Mouse (Mus musculus): ENCODE data around the gene C3. TPM values are rescaled to one million over a fixed set of nuclear protein-coding genes. Genes with fewer than 3 reads are reported as not detected.

Gene C3
- total RNA-seq, 1 experiment: 0.22 TPM

- no peak for DNase-seq (ENCODE audit: low read depth, low spot score)
- in situ Hi-C loops (cut with MboI; ENCODE audit: low sequenced_read_pairs in 2 of 2, unreplicated experiment in 2 of 2): no loop called here
- Histone ChIP-seq H3K4me3 (ENCODE audit: insufficient read depth in 1 of 2, low read depth in 1 of 2, low read length in 2 of 2, poor library complexity in 1 of 2, severe bottlenecking in 1 of 2) (no peak overlapping the region), H3K9me3 (ENCODE audit: control insufficient read depth, insufficient read depth, low read depth, low read length) (no peaks in the 10 kb centered on the region), H3K27ac (ENCODE audit: insufficient read depth, low read depth, low read length, poor library complexity, severe bottlenecking) (no peak overlapping the region), H3K9ac (ENCODE audit: insufficient read depth, low read depth, low read length, poor library complexity, severe bottlenecking) (no peak overlapping the region), H3K4me1 (ENCODE audit: control insufficient read depth in 2 of 2, insufficient read depth in 2 of 2, low read length in 2 of 2, poor library complexity in 1 of 2) (peaks cover 0 to 6% of the 10 kb centered on the region in 2 experiments; a peak in 2 of 4 replicates), H3K36me3 (ENCODE audit: control insufficient read depth, insufficient read depth, low read length, poor library complexity, severe bottlenecking) (peaks cover 52% of the 10 kb centered on the region)
- TF ChIP-seq CHD2 (IDR thresholded peaks at IDR 0.05; ENCODE audit: low read depth, low read length) (no peak), ZC3H11A (IDR thresholded peaks at IDR 0.05; ENCODE audit: borderline replicate concordance, low read depth, low read length) (no peak), MAFK (IDR thresholded peaks at IDR 0.05; ENCODE audit: insufficient read depth, low read depth, low read length) (no peak), ZNF384 (IDR thresholded peaks at IDR 0.05; ENCODE audit: low read depth, low read length) (no peak), HCFC1 (IDR thresholded peaks at IDR 0.05; ENCODE audit: borderline replicate concordance, insufficient read depth, low read length) (no peak)
Observed at GRCm38 (mm10) chr17:57255354-57255753, 27.4 kb upstream of the C3 start.

GRCm38 (mm10) chr17:57253306-57253705 is 25.4 kb upstream of the C3 start:
- no peak overlapping the region for H3K9ac ChIP-seq (ENCODE audit: insufficient read depth, low read depth, low read length, poor library complexity, severe bottlenecking)
- no peak overlapping the region for H3K4me3 ChIP-seq (ENCODE audit: insufficient read depth in 1 of 2, low read depth in 1 of 2, low read length in 2 of 2, poor library complexity in 1 of 2, severe bottlenecking in 1 of 2)
- peaks cover 40% of the 10 kb centered on the region for H3K36me3 ChIP-seq (ENCODE audit: control insufficient read depth, insufficient read depth, low read length, poor library complexity, severe bottlenecking)
- in situ Hi-C loops (cut with MboI; ENCODE audit: low sequenced_read_pairs in 2 of 2, unreplicated experiment in 2 of 2): no loop called here
- no peak for DNase-seq (ENCODE audit: low read depth, low spot score)
- H3K27ac ChIP-seq (ENCODE audit: insufficient read depth, low read depth, low read length, poor library complexity, severe bottlenecking): no peak overlapping the region
- peaks cover 0 to 9% of the 10 kb centered on the region in 2 experiments; a peak in 3 of 4 replicates for H3K4me1 ChIP-seq (ENCODE audit: control insufficient read depth in 2 of 2, insufficient read depth in 2 of 2, low read length in 2 of 2, poor library complexity in 1 of 2)
- no peak for TF ChIP-seq ZNF384 (IDR thresholded peaks at IDR 0.05; ENCODE audit: low read depth, low read length)
- no peak for TF ChIP-seq HCFC1 (IDR thresholded peaks at IDR 0.05; ENCODE audit: borderline replicate concordance, insufficient read depth, low read length)
- no peak for TF ChIP-seq MAFK (IDR thresholded peaks at IDR 0.05; ENCODE audit: insufficient read depth, low read depth, low read length)
- TF ChIP-seq CHD2 (IDR thresholded peaks at IDR 0.05; ENCODE audit: low read depth, low read length): no peak
- no peak for TF ChIP-seq ZC3H11A (IDR thresholded peaks at IDR 0.05; ENCODE audit: borderline replicate concordance, low read depth, low read length)
- no peaks in the 10 kb centered on the region for H3K9me3 ChIP-seq (ENCODE audit: control insufficient read depth, insufficient read depth, low read depth, low read length)

DNA sequence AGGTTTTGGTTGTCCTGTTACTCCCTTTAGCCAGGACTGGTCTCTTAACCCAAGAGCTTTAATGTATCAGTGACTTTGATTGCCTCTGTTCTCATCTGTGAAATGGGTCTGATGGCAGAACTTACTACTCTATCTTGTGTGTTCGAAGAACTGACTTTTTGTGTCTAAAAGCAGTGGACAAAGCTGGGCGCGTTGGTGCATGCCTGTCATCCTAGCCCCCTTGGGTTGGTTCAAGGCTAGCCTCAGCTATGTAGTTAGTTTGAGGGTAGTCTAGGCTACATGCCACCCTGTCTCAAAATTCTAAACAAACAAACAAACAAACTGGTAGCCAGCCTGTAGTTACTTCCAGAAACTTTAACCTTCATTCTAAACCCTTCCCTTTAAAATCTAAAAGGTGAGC is 23.5 kb upstream of the C3 start:
- H3K36me3 ChIP-seq (ENCODE audit: control insufficient read depth, insufficient read depth, low read length, poor library complexity, severe bottlenecking): peaks cover 28% of the 10 kb centered on the region
- H3K9ac ChIP-seq (ENCODE audit: insufficient read depth, low read depth, low read length, poor library complexity, severe bottlenecking): no peak overlapping the region
- peaks cover 0 to 11% of the 10 kb centered on the region in 2 experiments; a peak in 3 of 4 replicates for H3K4me1 ChIP-seq (ENCODE audit: control insufficient read depth in 2 of 2, insufficient read depth in 2 of 2, low read length in 2 of 2, poor library complexity in 1 of 2)
- H3K4me3 ChIP-seq (ENCODE audit: insufficient read depth in 1 of 2, low read depth in 1 of 2, low read length in 2 of 2, poor library complexity in 1 of 2, severe bottlenecking in 1 of 2): no peak overlapping the region
- no peak overlapping the region for H3K27ac ChIP-seq (ENCODE audit: insufficient read depth, low read depth, low read length, poor library complexity, severe bottlenecking)
- no peak for DNase-seq (ENCODE audit: low read depth, low spot score)
- in situ Hi-C loops (cut with MboI; ENCODE audit: low sequenced_read_pairs in 2 of 2, unreplicated experiment in 2 of 2): no loop called here
- TF ChIP-seq CHD2 (IDR thresholded peaks at IDR 0.05; ENCODE audit: low read depth, low read length) (no peak), ZNF384 (IDR thresholded peaks at IDR 0.05; ENCODE audit: low read depth, low read length) (no peak), MAFK (IDR thresholded peaks at IDR 0.05; ENCODE audit: insufficient read depth, low read depth, low read length) (no peak), ZC3H11A (IDR thresholded peaks at IDR 0.05; ENCODE audit: borderline replicate concordance, low read depth, low read length) (no peak), HCFC1 (IDR thresholded peaks at IDR 0.05; ENCODE audit: borderline replicate concordance, insufficient read depth, low read length) (no peak)
- no peaks in the 10 kb centered on the region for H3K9me3 ChIP-seq (ENCODE audit: control insufficient read depth, insufficient read depth, low read depth, low read length)

DNA sequence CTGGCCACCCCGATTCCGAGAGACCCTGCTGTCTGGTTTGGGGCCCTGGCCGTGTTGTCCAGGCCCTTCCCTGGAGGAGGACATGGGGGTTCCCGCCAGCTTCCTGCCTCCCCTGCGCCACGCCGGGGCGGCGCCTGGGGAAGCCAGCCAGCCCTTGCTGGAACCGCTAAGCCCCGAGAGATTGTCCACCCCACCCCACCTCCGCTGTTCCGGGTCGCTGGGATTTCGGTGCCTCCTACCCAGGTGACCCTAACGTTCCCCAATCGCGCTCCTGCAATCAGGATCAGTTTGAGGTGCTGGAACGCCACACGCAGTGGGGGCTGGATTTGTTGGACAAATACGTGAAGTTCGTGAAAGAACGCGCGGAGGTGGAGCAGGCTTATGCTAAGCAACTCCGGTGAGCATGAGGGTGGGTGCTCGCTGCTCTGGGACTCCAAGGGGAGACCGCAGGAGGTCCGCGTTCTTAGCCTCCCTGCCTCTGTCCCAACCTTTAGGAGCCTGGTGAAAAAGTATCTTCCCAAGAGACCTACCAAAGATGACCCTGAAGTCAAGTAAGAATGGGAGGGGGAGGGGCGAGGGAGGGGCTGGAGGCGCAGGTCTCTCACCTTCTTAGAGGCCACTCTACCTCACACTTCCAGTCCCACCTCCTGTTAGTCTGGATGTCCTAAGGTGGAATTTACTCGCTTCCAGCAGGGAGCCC is 22.7 kb upstream of the C3 start:
- no peak for TF ChIP-seq ZC3H11A (IDR thresholded peaks at IDR 0.05; ENCODE audit: borderline replicate concordance, low read depth, low read length)
- TF ChIP-seq HCFC1 (IDR thresholded peaks at IDR 0.05; ENCODE audit: borderline replicate concordance, insufficient read depth, low read length): no peak
- no peak for TF ChIP-seq MAFK (IDR thresholded peaks at IDR 0.05; ENCODE audit: insufficient read depth, low read depth, low read length)
- no peak for TF ChIP-seq CHD2 (IDR thresholded peaks at IDR 0.05; ENCODE audit: low read depth, low read length)
- no peak for TF ChIP-seq ZNF384 (IDR thresholded peaks at IDR 0.05; ENCODE audit: low read depth, low read length)
- Histone ChIP-seq H3K9me3 (ENCODE audit: control insufficient read depth, insufficient read depth, low read depth, low read length) (no peaks in the 10 kb centered on the region), H3K36me3 (ENCODE audit: control insufficient read depth, insufficient read depth, low read length, poor library complexity, severe bottlenecking) (peaks cover 26% of the 10 kb centered on the region), H3K27ac (ENCODE audit: insufficient read depth, low read depth, low read length, poor library complexity, severe bottlenecking) (no peak overlapping the region), H3K4me3 (ENCODE audit: insufficient read depth in 1 of 2, low read depth in 1 of 2, low read length in 2 of 2, poor library complexity in 1 of 2, severe bottlenecking in 1 of 2) (peak overlapping the region; percentile 87 to 91), H3K9ac (ENCODE audit: insufficient read depth, low read depth, low read length, poor library complexity, severe bottlenecking) (peak overlapping the region; percentile 45), H3K4me1 (ENCODE audit: control insufficient read depth in 2 of 2, insufficient read depth in 2 of 2, low read length in 2 of 2, poor library complexity in 1 of 2) (peaks cover 0 to 11% of the 10 kb centered on the region in 2 experiments; a peak in 3 of 4 replicates)
- DNase-seq (ENCODE audit: low read depth, low spot score): no peak
- in situ Hi-C loops (cut with MboI; ENCODE audit: low sequenced_read_pairs in 2 of 2, unreplicated experiment in 2 of 2): no loop called here
